Mouse (Mus musculus) forebrain, embryonic 16.5 days (tissue): ENCODE results near the gene Gjd3. TPM values are rescaled to one million over a fixed set of nuclear protein-coding genes. Genes with fewer than 3 reads are reported as not detected.

Experiments used
- ATAC-seq: fragments of 200-750 bp; cut with Nextera tagmentation; 2 replicates; pipeline ENCODE4 v1.8.0; 2017; ENCODE audit warnings: mild to moderate bottlenecking, moderate library complexity
- H3K27ac ChIP-seq: fragments of 300-500 bp; sonication (generic); 2 replicates; pipeline ENCODE4 v1.5.1; 2014; ENCODE audit warnings: low read length, control low read depth
- H3K27me3 ChIP-seq: fragments of 300-500 bp; sonication (generic); replicated peaks from 2 replicates; pipeline ENCODE4 v1.6.1; 2014; ENCODE audit warnings: low read length; ENCODE audit not compliant: control insufficient read depth, insufficient read depth
- H3K36me3 ChIP-seq: fragments of 300-500 bp; sonication (generic); 2 replicates; pipeline ENCODE4 v1.6.1; 2014; ENCODE audit not compliant: control insufficient read depth, insufficient read depth
- H3K4me1 ChIP-seq: fragments of 300-500 bp; sonication (generic); replicated peaks from 2 replicates; pipeline ENCODE4 v1.6.1; 2014; ENCODE audit warnings: low read length; ENCODE audit not compliant: control insufficient read depth, insufficient read depth
- H3K4me2 ChIP-seq: fragments of 300-500 bp; sonication (generic); 2 replicates; pipeline ENCODE4 v1.6.1; 2014; ENCODE audit warnings: mild to moderate bottlenecking, low read length, control low read depth
- H3K4me3 ChIP-seq: fragments of 300-500 bp; sonication (generic); replicated peaks from 2 replicates; pipeline ENCODE4 v1.5.1; 2014; ENCODE audit warnings: mild to moderate bottlenecking, low read length, control low read depth
- H3K9ac ChIP-seq: fragments of 300-500 bp; sonication (generic); replicated peaks from 2 replicates; pipeline ENCODE4 v1.6.1; 2014; ENCODE audit warnings: low read depth, low read length, control low read depth
- H3K9me3 ChIP-seq: fragments of 300-500 bp; sonication (generic); 2 replicates; pipeline ENCODE4 v1.6.1; 2016; ENCODE audit warnings: low read length; ENCODE audit not compliant: control insufficient read depth
- WGBS: fragments of 180-500 bp; shearing (Covaris S2); extraction: QIAGEN DNeasy Blood & Tissue Kit; methylation state at CpG from one replicate; pipeline ENCODE4 v1.1.7; 2014; 5-methylcytosine and 5-hydroxymethylcytosine counted together
- polyA plus RNA-seq: library from polyadenylated mRNA; unstranded; fragments of >200 nt; fragmentation: Nextera tagmentation; extraction: Ambion mirVana; gene quantifications from 2 replicates; pipeline ENCODE4 v1.2.1, GENCODE M21; 2015

Gjd3 gene
- polyA plus RNA-seq, 1 experiment from 2014 or later, result 1.0 TPM

DNA sequence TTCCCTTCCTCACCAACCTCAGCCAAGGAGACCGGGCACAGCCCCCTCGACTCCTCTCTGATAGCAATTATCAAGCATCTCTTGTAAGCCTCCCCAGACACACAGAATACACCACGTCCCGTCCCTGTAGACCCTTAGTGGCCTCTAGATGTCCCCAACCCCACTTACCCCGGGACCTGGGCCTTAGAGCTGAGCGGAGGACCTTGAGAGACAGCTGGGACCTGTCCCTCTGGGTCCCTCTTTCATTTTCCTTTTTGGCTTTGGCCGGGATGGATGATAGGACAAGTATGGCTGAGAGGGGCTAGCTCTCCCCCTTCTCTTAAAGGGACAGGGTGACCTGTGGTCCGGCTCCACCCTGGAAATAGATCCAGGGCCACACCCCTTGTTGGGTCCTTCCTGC lies 735 bp upstream of the Gjd3 start:
- Histone ChIP-seq H3K4me1 (peaks cover 8% of the 10 kb centered on the region), H3K36me3 (no peaks in the 10 kb centered on the region), H3K4me3 (no peak overlapping the region), H3K4me2 (no peak overlapping the region), H3K27ac (no peak overlapping the region), H3K9me3 (no peaks in the 10 kb centered on the region), H3K27me3 (peaks cover 4% of the 10 kb centered on the region), H3K9ac (no peak overlapping the region)
- no peak for ATAC-seq
- WGBS, result 47% methylated on average over 8 of the region's 8 CpGs

- H3K27me3 ChIP-seq, result peaks cover 4% of the 10 kb centered on the region
- H3K4me1 ChIP-seq, result peaks cover 8% of the 10 kb centered on the region
- peak overlapping the region; percentile 66 for H3K9ac ChIP-seq
- no peaks in the 10 kb centered on the region for H3K36me3 ChIP-seq
- peak overlapping the region; percentile 74 for H3K4me2 ChIP-seq
- WGBS, result under 1% methylated on average over 82 of the region's 94 CpGs
- peak overlapping the region; percentile 60 for H3K4me3 ChIP-seq
- peak; percentile 83 for ATAC-seq
- H3K9me3 ChIP-seq, result no peaks in the 10 kb centered on the region
- peak overlapping the region; percentile 81 for H3K27ac ChIP-seq
Observed at GRCm38 (mm10) chr11:98981997-98982772, 631 bp downstream of the Gjd3 start.

- Histone ChIP-seq H3K4me2 (peak overlapping the region; percentile 74), H3K4me3 (peak overlapping the region; percentile 60), H3K36me3 (no peaks in the 10 kb centered on the region), H3K27ac (peak overlapping the region; percentile 81), H3K27me3 (peaks cover 4% of the 10 kb centered on the region), H3K9me3 (no peaks in the 10 kb centered on the region), H3K4me1 (peaks cover 8% of the 10 kb centered on the region), H3K9ac (peak overlapping the region; percentile 66)
- peak; percentile 26; the same call in 1 of the 2 replicates for ATAC-seq
- 35% methylated on average over 20 of the region's 20 CpGs for WGBS
Observed at GRCm38 (mm10) chr11:98981289-98981996, 1.4 kb downstream of the Gjd3 start.

DNA sequence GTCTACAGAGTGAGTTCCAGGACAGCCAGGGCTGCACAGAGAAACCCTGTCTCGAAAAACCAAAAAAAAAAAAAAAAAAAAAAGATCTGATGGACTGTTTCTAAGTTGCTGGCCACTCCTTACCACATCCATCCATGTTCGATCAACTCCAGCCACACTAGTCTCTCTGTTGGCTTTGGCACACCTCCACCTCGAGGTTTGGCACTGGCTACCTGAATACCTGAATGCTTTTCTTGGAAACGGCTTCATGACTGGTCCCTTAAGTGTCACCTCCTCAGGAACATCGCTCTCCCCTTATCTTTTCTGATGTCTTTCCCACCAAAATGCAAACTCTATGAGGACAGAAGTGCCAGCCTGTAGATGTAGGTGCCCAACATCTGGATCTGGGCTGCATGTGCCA lies 3.5 kb downstream of the Gjd3 start:
- Histone ChIP-seq H3K4me2 (no peak overlapping the region), H3K27me3 (peaks cover 4% of the 10 kb centered on the region), H3K36me3 (no peaks in the 10 kb centered on the region), H3K4me3 (no peak overlapping the region), H3K9me3 (no peaks in the 10 kb centered on the region), H3K4me1 (peaks cover 8% of the 10 kb centered on the region), H3K27ac (no peak overlapping the region), H3K9ac (no peak overlapping the region)
- 91% methylated on average over 4 of the region's 5 CpGs for WGBS
- no peak for ATAC-seq

DNA sequence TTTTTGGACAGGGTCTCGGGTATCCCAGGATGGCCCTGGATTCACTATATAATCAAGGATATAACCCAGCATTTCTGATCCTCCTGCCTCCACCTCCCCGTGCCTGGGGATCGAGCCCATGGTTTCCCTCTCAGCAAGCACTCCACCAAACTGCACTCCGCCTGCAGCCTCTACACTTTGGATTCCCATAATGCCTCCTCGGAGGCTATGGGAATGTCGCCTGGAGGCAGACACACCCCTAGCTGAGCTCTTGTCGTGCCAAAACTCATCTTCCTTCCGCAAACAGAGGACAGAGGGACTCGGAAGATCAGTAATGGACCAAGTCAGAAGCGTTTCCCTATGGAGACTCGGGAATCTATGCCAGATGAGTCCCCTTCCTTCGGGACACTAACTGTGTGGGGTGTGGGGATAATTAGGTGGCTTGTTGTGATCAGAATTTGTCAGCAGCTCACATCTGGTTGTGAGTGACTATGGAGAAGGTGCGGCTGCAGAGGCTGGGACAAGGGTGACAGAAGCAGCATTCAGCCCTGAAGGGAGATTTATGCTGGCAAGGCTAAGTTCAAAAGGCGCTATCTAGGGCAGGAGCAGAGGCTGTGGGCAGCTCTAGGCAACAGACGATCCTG lies 4.2 kb downstream of the Gjd3 start:
- Histone ChIP-seq H3K4me3 (no peak overlapping the region), H3K9ac (no peak overlapping the region), H3K36me3 (no peaks in the 10 kb centered on the region), H3K4me1 (peaks cover 8% of the 10 kb centered on the region), H3K27me3 (peaks cover 4% of the 10 kb centered on the region), H3K27ac (no peak overlapping the region), H3K4me2 (no peak overlapping the region), H3K9me3 (no peaks in the 10 kb centered on the region)
- no peak for ATAC-seq
- WGBS, result 73% methylated on average over 15 of the region's 15 CpGs

DNA sequence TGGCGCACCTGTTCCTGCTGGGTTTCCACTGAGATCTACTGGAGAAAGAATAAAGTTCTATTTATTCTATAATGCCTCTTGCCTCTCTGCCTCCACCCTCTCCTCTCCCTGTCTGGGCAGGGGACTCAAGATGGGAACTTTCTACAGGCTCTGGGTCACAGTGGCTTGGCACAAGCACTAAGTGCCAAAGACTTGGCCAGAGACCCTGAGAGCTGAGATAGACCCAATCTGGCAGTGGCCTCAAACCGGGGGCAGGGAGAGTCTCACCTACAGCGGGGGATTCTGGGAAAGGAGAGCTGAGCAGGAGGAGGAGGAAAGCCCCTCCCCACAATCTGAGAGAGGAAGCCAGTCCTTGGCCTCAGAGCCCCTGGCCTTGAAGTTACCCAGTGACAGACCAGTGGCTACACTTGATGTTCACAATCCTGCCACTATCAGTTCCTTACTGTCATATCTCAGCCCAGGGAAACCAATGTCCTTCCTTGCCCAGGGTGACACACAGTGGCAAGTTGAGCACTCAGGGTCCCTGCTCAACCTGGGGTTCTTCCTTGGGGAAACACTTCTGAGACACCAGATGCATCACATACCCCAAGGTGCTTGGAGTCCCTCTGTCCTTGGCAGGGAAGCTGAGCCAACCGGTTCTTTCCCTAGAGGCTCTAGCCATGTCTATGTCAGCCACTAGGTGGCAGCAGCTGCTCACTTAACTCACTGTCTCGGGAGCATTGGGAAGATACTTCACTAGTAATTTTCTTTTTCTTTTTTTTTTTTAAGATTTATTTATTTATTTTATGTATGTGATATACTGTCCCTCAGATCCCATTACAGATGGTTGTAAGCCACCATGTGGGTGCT lies 7.7 kb downstream of the Gjd3 start:
- no peak overlapping the region for H3K9ac ChIP-seq
- WGBS, result 51% methylated on average over 5 of the region's 5 CpGs
- H3K36me3 ChIP-seq, result no peaks in the 10 kb centered on the region
- no peak overlapping the region for H3K27ac ChIP-seq
- no peak overlapping the region for H3K4me3 ChIP-seq
- H3K4me2 ChIP-seq, result no peak overlapping the region
- peak; percentile 42; the same call in 1 of the 2 replicates for ATAC-seq
- peaks cover 18% of the 10 kb centered on the region for H3K4me1 ChIP-seq
- no peaks in the 10 kb centered on the region for H3K9me3 ChIP-seq
- no peaks in the 10 kb centered on the region for H3K27me3 ChIP-seq

DNA sequence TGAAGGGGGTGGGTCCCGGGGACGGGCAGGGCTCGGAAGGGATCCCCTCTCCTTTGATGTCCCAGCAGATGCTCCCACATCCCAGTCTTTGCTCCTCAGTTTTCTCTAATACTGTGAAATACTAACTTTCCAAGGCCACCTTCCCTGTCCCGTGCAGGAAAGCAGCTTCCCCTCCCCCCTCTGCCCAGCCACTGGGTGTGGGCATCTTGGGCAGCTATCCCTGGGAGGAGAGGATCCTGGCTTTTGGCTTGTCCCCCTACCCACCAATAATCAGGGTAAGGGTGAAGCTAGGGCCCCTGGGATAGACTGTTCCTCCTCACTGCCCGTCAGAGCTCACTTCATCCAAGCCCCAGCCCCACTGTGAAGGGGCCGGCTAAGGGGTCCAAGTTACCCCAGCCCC lies 8.6 kb downstream of the Gjd3 start:
- Histone ChIP-seq H3K36me3 (no peaks in the 10 kb centered on the region), H3K4me1 (peaks cover 27% of the 10 kb centered on the region), H3K27me3 (no peaks in the 10 kb centered on the region), H3K27ac (no peak overlapping the region), H3K9ac (no peak overlapping the region), H3K9me3 (no peaks in the 10 kb centered on the region), H3K4me2 (no peak overlapping the region), H3K4me3 (no peak overlapping the region)
- no peak for ATAC-seq
- WGBS, result 82% methylated on average over 6 of the region's 6 CpGs

DNA sequence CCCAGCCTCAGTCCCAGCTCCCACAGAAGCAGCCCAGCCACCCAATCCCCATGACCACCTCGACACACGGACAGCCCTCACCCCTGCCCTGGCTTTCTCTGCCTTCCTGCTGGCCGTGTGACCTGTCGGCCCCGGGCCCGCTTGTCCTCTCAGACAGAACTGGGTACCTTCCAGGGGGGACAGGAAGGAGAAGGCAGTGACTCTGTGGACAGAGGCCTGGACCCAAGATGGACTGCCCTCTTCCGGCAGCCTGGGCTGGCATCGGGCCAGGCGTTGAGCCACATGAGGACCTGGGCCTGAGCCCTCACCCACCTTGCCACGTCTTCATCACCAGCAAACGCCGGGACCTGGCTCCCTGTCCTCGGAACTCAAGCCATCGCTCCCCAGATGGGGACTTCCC lies 9.2 kb downstream of the Gjd3 start:
- no peaks in the 10 kb centered on the region for H3K9me3 ChIP-seq
- H3K36me3 ChIP-seq, result no peaks in the 10 kb centered on the region
- no peak for ATAC-seq
- no peak overlapping the region for H3K4me3 ChIP-seq
- no peak overlapping the region for H3K4me2 ChIP-seq
- H3K4me1 ChIP-seq, result peaks cover 33% of the 10 kb centered on the region
- H3K27ac ChIP-seq, result no peak overlapping the region
- WGBS, result 91% methylated on average over 12 of the region's 14 CpGs
- no peak overlapping the region for H3K9ac ChIP-seq
- no peaks in the 10 kb centered on the region for H3K27me3 ChIP-seq
